23 mouse cellular contexts compared by ENCODE assay signal in the genomic region with DNA sequence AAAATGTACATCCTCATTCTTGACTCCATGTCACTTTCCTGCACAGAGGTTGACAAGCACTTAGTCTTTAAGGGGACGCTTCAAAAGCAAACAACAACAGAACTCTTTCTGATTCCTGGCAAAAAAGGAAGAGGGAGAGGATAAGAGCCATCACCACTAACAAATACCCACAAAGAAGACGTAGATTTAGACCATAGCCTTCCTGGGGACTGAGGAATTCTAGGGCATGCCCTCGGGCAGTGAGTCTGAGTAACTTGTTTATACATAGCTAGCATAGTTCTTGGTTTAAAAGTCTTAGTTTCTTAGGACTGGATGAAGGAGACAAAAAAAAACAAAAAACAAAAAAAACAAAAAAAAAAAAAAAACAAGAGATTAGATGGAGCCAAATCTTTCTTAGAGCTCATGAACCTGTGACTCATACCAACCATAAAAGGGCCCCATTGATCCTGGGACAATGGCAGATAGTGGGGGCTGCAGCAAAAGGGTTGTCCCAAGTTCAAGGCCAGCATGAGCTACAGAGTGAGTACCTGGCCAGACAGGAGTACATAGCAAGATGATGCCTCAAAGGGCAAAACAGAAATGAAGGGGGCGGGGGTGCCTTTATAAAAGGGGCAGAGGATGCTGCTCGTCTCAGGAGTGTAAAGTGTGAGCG. TPM values are rescaled to one million over a fixed set of nuclear protein-coding genes. Genes with fewer than 3 reads are reported as not detected.
DNase-seq lines count a peak whose midpoint lies in the region; ATAC-seq and TF ChIP-seq lines count a peak whose summit lies in the region.
"Had no signal": no experiment of that assay in that cellular context is flagged by ENCODE, and none has a peak within 500 bp of the region (broad histone marks: within the 10 kb centered on the region; RNA-seq: fewer than 3 reads in every experiment).

No protein-coding gene starts in this region.

- WGBS in heart, postnatal 0 days, result 63% methylated on average over 6 of the region's 6 CpGs
- WGBS in macrophage (ENCODE audit: missing documents), result 64% methylated on average over 6 of the region's 6 CpGs

- no peaks in the 10 kb centered on the region for H3K9me3 ChIP-seq in heart, postnatal 0 days (replicated peaks; ENCODE audit: control insufficient read depth, low read length)
- H3K9me3 ChIP-seq: midbrain, embryonic 13.5 days had no signal

- no peak for DNase-seq in gastrocnemius, adult 2 months
- no peak for DNase-seq in gastrocnemius, postnatal 10 days
- no peak for DNase-seq in heart, postnatal 0 days (ENCODE audit: low spot score)
- no peak for DNase-seq in heart, adult 9 months (ENCODE audit: low spot score in 2 of 2)
- peak; percentile 91 for DNase-seq in NIH3T3 (ENCODE audit: low read depth)
- no peak for DNase-seq in cerebellum, adult 18-20 months
- no peak for DNase-seq in adrenal gland, adult 8-10 months
- DNase-seq: left cerebral cortex, postnatal 4 days; right cerebral cortex, adult 18-20 months; thymus, postnatal 4 days had no signal

- ATAC-seq in heart, postnatal 0 days (ENCODE audit: insufficient read depth, low read depth), result 0 out of 2 replicates have a peak, but pooled peaks have one; percentile 9
- ATAC-seq: forebrain, embryonic 14.5 days; midbrain, embryonic 13.5 days had no signal

- intact Hi-C loops in gastrocnemius, adult 2 months (cut with DNase I), result loop anchor here (2.0 to 5.0 kb wide), 2 partner anchors 25 to 37 kb away; no protein-coding TSS in a partner anchor

- TF ChIP-seq EP300 in heart, postnatal 0 days (IDR thresholded peaks at IDR 0.05; ENCODE audit: low read depth), result no peak

- H3K27ac ChIP-seq in gastrocnemius, adult 2 months, result peak overlapping the region; percentile 85
- peak overlapping the region; percentile 78 for H3K27ac ChIP-seq in heart, postnatal 0 days (ENCODE audit: low read depth)
- H3K27ac ChIP-seq in macrophage, result 0 out of 2 replicates have a peak overlapping the region, but pooled peaks have one; percentile 13
- H3K27ac ChIP-seq: midbrain, embryonic 13.5 days had no signal

- H3K27me3 ChIP-seq in heart, postnatal 0 days (ENCODE audit: control insufficient read depth, insufficient read depth, low read length), result no peaks in the 10 kb centered on the region
- H3K27me3 ChIP-seq: midbrain, embryonic 13.5 days had no signal

- H3K4me3 ChIP-seq in gastrocnemius, adult 2 months, result peak overlapping the region; percentile 24
- H3K4me3 ChIP-seq in heart, postnatal 0 days (ENCODE audit: low read depth, low read length), result no peak overlapping the region
- H3K4me3 ChIP-seq in macrophage (ENCODE audit: inconsistent target), result no peak overlapping the region
- H3K4me3 ChIP-seq: midbrain, embryonic 13.5 days had no signal

- no peak overlapping the region for H3K4me2 ChIP-seq in heart, postnatal 0 days (ENCODE audit: low read depth, low read length)
- H3K4me2 ChIP-seq: liver, embryonic 11.5 days; lung, embryonic 14.5 days; midbrain, embryonic 13.5 days had no signal

- no peak overlapping the region for H3K9ac ChIP-seq in heart, postnatal 0 days (replicated peaks; ENCODE audit: low read depth, low read length)
- H3K9ac ChIP-seq: lung, embryonic 14.5 days; midbrain, embryonic 13.5 days had no signal

- TF ChIP-seq CTCF in gastrocnemius, adult 2 months (IDR thresholded peaks at IDR 0.05), result no peak
- no peak for TF ChIP-seq CTCF in heart, postnatal 0 days (IDR thresholded peaks at IDR 0.05; ENCODE audit: low read depth)

- no peaks in the 10 kb centered on the region for H3K79me2 ChIP-seq in macrophage (ENCODE audit: inconsistent target)

- peaks cover 17% of the 10 kb centered on the region for H3K4me1 ChIP-seq in heart, postnatal 0 days (ENCODE audit: control insufficient read depth, insufficient read depth)
- H3K4me1 ChIP-seq: midbrain, embryonic 13.5 days had no signal

- H3K36me3 ChIP-seq in heart, postnatal 0 days (replicated peaks; ENCODE audit: control insufficient read depth, insufficient read depth, low read length), result no peaks in the 10 kb centered on the region
- H3K36me3 ChIP-seq in macrophage (ENCODE audit: inconsistent target), result no peaks in the 10 kb centered on the region
- H3K36me3 ChIP-seq: midbrain, embryonic 13.5 days had no signal

RNA-seq across cellular contexts. Expression of gene Best3, which starts 9.6 kb away (rescaled TPM):
- 10 to 100 TPM; 17.7 to 34.1 TPM for total RNA-seq in gastrocnemius, adult 2 months (2021)
- total RNA-seq in gastrocnemius, postnatal 10 days (2021), result 1 to 10 TPM; 5.6 to 7.6 TPM
- 1.1 and 1.3 TPM in 2 replicates for total RNA-seq in heart, postnatal 0 days (2014; rRNA removed; ENCODE audit: low replicate concordance)
- polyA plus RNA-seq in heart, postnatal 0 days (2015; fragmentation: Nextera tagmentation; extraction: Ambion mirVana), result 0.57 and 0.62 TPM in 2 replicates
- total RNA-seq in macrophage (2018; cell fraction: chromatin; rRNA removed), result under 1 TPM in 1 of 26 experiments, not detected in 25; 0.49 TPM
- total RNA-seq in macrophage (2018; cell fraction: cytosol; rRNA removed), result under 1 TPM in 4 of 26 experiments, not detected in 22; 0.03 to 0.07 (median 0.04) TPM
- under 1 TPM in 1 of 26 experiments, not detected in 25; 0.23 TPM for total RNA-seq in macrophage (2018; cell fraction: nucleus; rRNA removed)
- polyA plus RNA-seq in macrophage (2018), result 0.04 TPM in 1 of 3 replicates, not detected in the others
- total RNA-seq in adrenal gland, adult 8-10 months (2022), result 1 to 10 TPM in 1 of 4 experiments, under 1 TPM in 3; 0.31 to 1.0 (median 0.69) TPM
- total RNA-seq: hematopoietic stem cell, adult 5-6 weeks had no signal
- polyA plus RNA-seq: forebrain, embryonic 14.5 days; liver, embryonic 11.5 days had no signal

RNA-seq across cellular contexts. Expression of gene Gm10271, which starts 23.3 kb away (rescaled TPM):
- not detected for total RNA-seq in gastrocnemius, adult 2 months (2021)
- not detected for total RNA-seq in gastrocnemius, postnatal 10 days (2021)
- not detected in 2 replicates for total RNA-seq in heart, postnatal 0 days (2014; rRNA removed; ENCODE audit: low replicate concordance)
- polyA plus RNA-seq in heart, postnatal 0 days (2015; fragmentation: Nextera tagmentation; extraction: Ambion mirVana), result not detected in 2 replicates
- total RNA-seq in macrophage (2018; cell fraction: chromatin; rRNA removed), result not detected
- not detected for total RNA-seq in macrophage (2018; cell fraction: cytosol; rRNA removed)
- not detected for total RNA-seq in macrophage (2018; cell fraction: nucleus; rRNA removed)
- not detected in 3 replicates for polyA plus RNA-seq in macrophage (2018)
- total RNA-seq in adrenal gland, adult 8-10 months (2022), result not detected
- total RNA-seq: adrenal gland, adult 2 months; hematopoietic stem cell, adult 5-6 weeks; layer of hippocampus, postnatal 10 days; left cerebral cortex, postnatal 4 days had no signal
- polyA plus RNA-seq: adrenal gland, adult 2 months; brain, embryonic 14.5 days; cerebellum, adult 2 months; embryonic facial prominence, embryonic 14.5 days; forebrain, embryonic 14.5 days; liver, embryonic 11.5 days; lung, embryonic 14.5 days; midbrain, embryonic 13.5 days; spleen, adult 2 months; testis, adult 2 months had no signal

RNA-seq across cellular contexts. Expression of gene Rab3ip, which starts 45.1 kb away (rescaled TPM):
- 10 to 100 TPM; 26.2 to 39.2 TPM for total RNA-seq in gastrocnemius, adult 2 months (2021)
- total RNA-seq in gastrocnemius, postnatal 10 days (2021), result 10 to 100 TPM; 17.9 to 18.7 TPM
- 98.2 and 123 TPM in 2 replicates for total RNA-seq in heart, postnatal 0 days (2014; rRNA removed; ENCODE audit: low replicate concordance)
- 70.9 and 78.4 TPM in 2 replicates for polyA plus RNA-seq in heart, postnatal 0 days (2015; fragmentation: Nextera tagmentation; extraction: Ambion mirVana)
- 10 to 100 TPM in 5 of 26 experiments, 1 to 10 TPM in 20, under 1 TPM in 1; 0.50 to 25.7 (median 6.6) TPM for total RNA-seq in macrophage (2018; cell fraction: chromatin; rRNA removed)
- 1 to 10 TPM; 3.2 to 5.8 (median 4.4) TPM for total RNA-seq in macrophage (2018; cell fraction: cytosol; rRNA removed)
- total RNA-seq in macrophage (2018; cell fraction: nucleus; rRNA removed), result 10 to 100 TPM in 2 of 26 experiments, 1 to 10 TPM in 24; 2.0 to 20.0 (median 4.7) TPM
- polyA plus RNA-seq in macrophage (2018), result 2.7 to 2.9 TPM (median 2.8 TPM) in 3 replicates
- 10 to 100 TPM; 32.8 to 50.0 (median 37.1) TPM for total RNA-seq in adrenal gland, adult 8-10 months (2022)

RNA-seq across cellular contexts. Expression of gene Lrrc10, which starts 49.4 kb away (rescaled TPM):
- under 1 TPM in 1 of 2 experiments, not detected in 1; 0.17 TPM for total RNA-seq in gastrocnemius, adult 2 months (2021)
- not detected for total RNA-seq in gastrocnemius, postnatal 10 days (2021)
- total RNA-seq in heart, postnatal 0 days (2014; rRNA removed; ENCODE audit: low replicate concordance), result 330 and 397 TPM in 2 replicates
- 115 and 138 TPM in 2 replicates for polyA plus RNA-seq in heart, postnatal 0 days (2015; fragmentation: Nextera tagmentation; extraction: Ambion mirVana)
- total RNA-seq in macrophage (2018; cell fraction: chromatin; rRNA removed), result not detected
- not detected for total RNA-seq in macrophage (2018; cell fraction: cytosol; rRNA removed)
- total RNA-seq in macrophage (2018; cell fraction: nucleus; rRNA removed), result not detected
- not detected in 3 replicates for polyA plus RNA-seq in macrophage (2018)
- total RNA-seq in adrenal gland, adult 8-10 months (2022), result not detected
- total RNA-seq: adrenal gland, adult 2 months; hematopoietic stem cell, adult 5-6 weeks; left cerebral cortex, postnatal 4 days had no signal
- polyA plus RNA-seq: adrenal gland, adult 2 months; cerebellum, adult 2 months; embryonic facial prominence, embryonic 14.5 days; forebrain, embryonic 14.5 days; midbrain, embryonic 13.5 days; spleen, adult 2 months had no signal

Comparison
In these comparisons a context has a peak if more than half of its experiments do, and no peak if none do; other contexts are left out.
1. H3K27ac ChIP-seq: peak in every context shown above with its lines; median percentile 85 in gastrocnemius, adult 2 months; 78 in heart, postnatal 0 days; 13 in macrophage.